Mouse (Mus musculus): ENCODE measurements around the gene Gm20388. TPM values are rescaled to one million over a fixed set of nuclear protein-coding genes. Genes with fewer than 3 reads are reported as not detected.
"Not testable (repeated sequence)": the region's sequence is repeated elsewhere in the genome, so short reads cannot be mapped to it uniquely, and the experiment has no call there.

Gm20388 gene
- polyA plus RNA-seq, 1 experiment from 2014 or later, result not detected

DNA sequence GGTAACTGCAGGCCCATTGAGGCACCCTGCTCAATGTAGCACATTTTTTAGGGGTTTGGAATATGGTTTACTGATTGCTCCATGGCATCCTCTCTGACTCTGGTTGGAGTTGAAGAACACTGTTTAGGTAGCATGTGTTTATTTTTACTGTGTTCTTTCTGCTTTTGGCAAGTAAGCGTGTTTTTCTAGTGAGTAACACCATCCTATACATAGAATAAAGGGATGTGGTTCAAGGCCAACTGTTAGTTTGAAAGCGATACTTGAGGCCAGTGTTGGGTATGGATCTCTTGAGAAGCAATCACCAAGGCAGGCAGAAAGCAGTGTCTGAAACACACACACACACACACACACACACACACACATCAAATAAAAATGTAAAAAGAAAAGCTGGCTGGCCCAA lies 3277.4 kb downstream of the Gm20388 start:
- H3K27ac ChIP-seq (replicated peaks), result no peak overlapping the region
- no peaks in the 10 kb centered on the region for H3K36me3 ChIP-seq (ENCODE audit: control insufficient read depth, insufficient read depth, low read length)
- 82% methylated on average over 2 of the region's 2 CpGs for WGBS
- H3K4me1 ChIP-seq (replicated peaks; ENCODE audit: control insufficient read depth, insufficient read depth), result no peaks in the 10 kb centered on the region
- H3K4me2 ChIP-seq (replicated peaks; ENCODE audit: low read depth), result no peak overlapping the region
- no peak overlapping the region for H3K4me3 ChIP-seq (ENCODE audit: low read depth, low read length)
- ATAC-seq (ENCODE audit: low FRiP score, low TSS enrichment) (no peak), DNase-seq (ENCODE audit: low spot score) (no peak)
- TF ChIP-seq CTCF (IDR thresholded peaks at IDR 0.05; ENCODE audit: low read depth), result no peak
- TF ChIP-seq EP300 (optimal IDR thresholded peaks at IDR 0.05), result no peak
- no peaks in the 10 kb centered on the region for H3K9me3 ChIP-seq (ENCODE audit: control insufficient read depth, low read length)
- H3K27me3 ChIP-seq (ENCODE audit: control insufficient read depth, insufficient read depth, low read length), result no peaks in the 10 kb centered on the region
- H3K9ac ChIP-seq (ENCODE audit: low read length), result no peak overlapping the region

- Histone ChIP-seq H3K4me1 (replicated peaks; ENCODE audit: control insufficient read depth, insufficient read depth) (no peaks in the 10 kb centered on the region), H3K9me3 (ENCODE audit: control insufficient read depth, low read length) (no peaks in the 10 kb centered on the region), H3K27ac (replicated peaks) (no peak overlapping the region), H3K36me3 (ENCODE audit: control insufficient read depth, insufficient read depth, low read length) (no peaks in the 10 kb centered on the region), H3K4me2 (replicated peaks; ENCODE audit: low read depth) (no peak overlapping the region), H3K4me3 (ENCODE audit: low read depth, low read length) (no peak overlapping the region), H3K9ac (ENCODE audit: low read length) (no peak overlapping the region), H3K27me3 (ENCODE audit: control insufficient read depth, insufficient read depth, low read length) (no peaks in the 10 kb centered on the region)
- 53% methylated on average over 7 of the region's 7 CpGs for WGBS
- TF ChIP-seq EP300 (optimal IDR thresholded peaks at IDR 0.05) (no peak), CTCF (IDR thresholded peaks at IDR 0.05; ENCODE audit: low read depth) (no peak)
- DNase-seq (ENCODE audit: low spot score), result peak; percentile 33
- no peak for ATAC-seq (ENCODE audit: low FRiP score, low TSS enrichment)
Measured at GRCm38 (mm10) chr8:123188841-123189240, 3278.2 kb downstream of the Gm20388 start.

GRCm38 (mm10) chr8:123190678-123191077 lies 3280.0 kb downstream of the Gm20388 start:
- peak; percentile 86 for DNase-seq (ENCODE audit: low spot score)
- H3K4me1 ChIP-seq (replicated peaks; ENCODE audit: control insufficient read depth, insufficient read depth), result no peaks in the 10 kb centered on the region
- H3K4me3 ChIP-seq (ENCODE audit: low read depth, low read length), result no peak overlapping the region
- H3K9me3 ChIP-seq (ENCODE audit: control insufficient read depth, low read length), result no peaks in the 10 kb centered on the region
- no peaks in the 10 kb centered on the region for H3K27me3 ChIP-seq (ENCODE audit: control insufficient read depth, insufficient read depth, low read length)
- H3K9ac ChIP-seq (ENCODE audit: low read length), result no peak overlapping the region
- no peak overlapping the region for H3K4me2 ChIP-seq (replicated peaks; ENCODE audit: low read depth)
- WGBS, result 1% methylated on average over 9 of the region's 9 CpGs
- no peak overlapping the region for H3K27ac ChIP-seq (replicated peaks)
- no peak for TF ChIP-seq EP300 (optimal IDR thresholded peaks at IDR 0.05)
- TF ChIP-seq CTCF (IDR thresholded peaks at IDR 0.05; ENCODE audit: low read depth), result peak; percentile 80
- ATAC-seq (ENCODE audit: low FRiP score, low TSS enrichment), result peak; percentile 51; the same call in 1 of the 2 replicates
- no peaks in the 10 kb centered on the region for H3K36me3 ChIP-seq (ENCODE audit: control insufficient read depth, insufficient read depth, low read length)

GRCm38 (mm10) chr8:123191908-123192307 lies 3281.3 kb downstream of the Gm20388 start:
- Histone ChIP-seq H3K4me3 (ENCODE audit: low read depth, low read length) (no peak overlapping the region), H3K36me3 (ENCODE audit: control insufficient read depth, insufficient read depth, low read length) (no peaks in the 10 kb centered on the region), H3K27me3 (ENCODE audit: control insufficient read depth, insufficient read depth, low read length) (no peaks in the 10 kb centered on the region), H3K4me1 (replicated peaks; ENCODE audit: control insufficient read depth, insufficient read depth) (no peaks in the 10 kb centered on the region), H3K4me2 (replicated peaks; ENCODE audit: low read depth) (no peak overlapping the region), H3K27ac (replicated peaks) (no peak overlapping the region), H3K9me3 (ENCODE audit: control insufficient read depth, low read length) (no peaks in the 10 kb centered on the region), H3K9ac (ENCODE audit: low read length) (no peak overlapping the region)
- ATAC-seq (ENCODE audit: low FRiP score, low TSS enrichment) (0 out of 2 replicates have a peak, but pooled peaks have one; percentile 17), DNase-seq (ENCODE audit: low spot score) (peak; percentile 29)
- TF ChIP-seq EP300 (optimal IDR thresholded peaks at IDR 0.05), result no peak
- TF ChIP-seq CTCF (IDR thresholded peaks at IDR 0.05; ENCODE audit: low read depth), result no peak
- 40% methylated on average over 8 of the region's 8 CpGs for WGBS

DNA sequence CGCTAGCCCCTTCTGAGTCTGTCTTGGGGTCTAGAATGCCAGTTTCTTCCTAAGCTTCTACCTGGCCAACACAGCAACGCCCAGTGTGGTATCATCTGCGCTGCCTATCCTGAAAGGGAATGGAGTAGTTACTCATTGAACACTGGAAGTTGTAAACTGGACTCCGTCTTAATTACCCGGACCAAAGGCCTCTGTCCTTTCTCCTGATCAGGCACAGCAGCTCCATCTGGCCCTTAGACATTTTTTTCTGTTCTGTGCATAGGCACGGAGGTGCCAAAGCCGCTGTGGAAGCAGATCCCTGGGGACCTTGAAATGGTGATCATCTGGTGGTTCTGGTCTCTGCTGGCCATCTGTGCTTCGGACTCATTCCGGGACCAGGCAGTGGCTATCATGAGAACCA lies 3283.1 kb downstream of the Gm20388 start:
- ATAC-seq (ENCODE audit: low FRiP score, low TSS enrichment), result no peak
- no peak overlapping the region for H3K4me2 ChIP-seq (replicated peaks; ENCODE audit: low read depth)
- H3K9ac ChIP-seq (ENCODE audit: low read length), result no peak overlapping the region
- H3K4me1 ChIP-seq (replicated peaks; ENCODE audit: control insufficient read depth, insufficient read depth), result no peaks in the 10 kb centered on the region
- H3K9me3 ChIP-seq (ENCODE audit: control insufficient read depth, low read length), result no peaks in the 10 kb centered on the region
- H3K27ac ChIP-seq (replicated peaks), result no peak overlapping the region
- no peak overlapping the region for H3K4me3 ChIP-seq (ENCODE audit: low read depth, low read length)
- 89% methylated on average over 9 of the region's 9 CpGs for WGBS
- no peak for DNase-seq (ENCODE audit: low spot score)
- no peaks in the 10 kb centered on the region for H3K36me3 ChIP-seq (ENCODE audit: control insufficient read depth, insufficient read depth, low read length)
- TF ChIP-seq CTCF (IDR thresholded peaks at IDR 0.05; ENCODE audit: low read depth), result no peak
- TF ChIP-seq EP300 (optimal IDR thresholded peaks at IDR 0.05), result no peak
- H3K27me3 ChIP-seq (ENCODE audit: control insufficient read depth, insufficient read depth, low read length), result no peaks in the 10 kb centered on the region

DNA sequence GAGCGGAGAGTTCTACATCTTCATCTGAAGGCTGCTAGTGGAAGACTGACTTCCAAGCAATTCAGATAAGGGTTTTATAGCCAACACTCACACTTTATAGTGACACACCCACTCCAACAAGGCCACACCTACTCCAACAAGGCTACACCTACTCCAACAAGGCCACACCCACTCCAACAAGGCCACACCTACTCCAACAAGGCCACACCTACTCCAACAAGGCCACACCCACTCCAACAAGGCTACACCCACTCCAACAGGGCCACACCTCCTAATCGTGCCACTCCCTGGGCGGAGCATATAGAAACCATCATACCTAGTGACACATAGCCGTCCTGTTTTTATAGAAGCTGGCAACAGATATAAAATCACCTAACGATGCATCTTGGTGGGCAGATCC lies 3286.4 kb downstream of the Gm20388 start:
- H3K4me2 ChIP-seq (replicated peaks; ENCODE audit: low read depth); H3K4me3 ChIP-seq (ENCODE audit: low read depth, low read length); H3K4me1 ChIP-seq (replicated peaks; ENCODE audit: control insufficient read depth, insufficient read depth); H3K27ac ChIP-seq (replicated peaks); H3K27me3 ChIP-seq (ENCODE audit: control insufficient read depth, insufficient read depth, low read length); H3K9me3 ChIP-seq (ENCODE audit: control insufficient read depth, low read length); H3K9ac ChIP-seq (ENCODE audit: low read length); H3K36me3 ChIP-seq (ENCODE audit: control insufficient read depth, insufficient read depth, low read length): not testable (repeated sequence)
- peak; percentile 42 for DNase-seq (ENCODE audit: low spot score)
- peak; percentile 65 for ATAC-seq (ENCODE audit: low FRiP score, low TSS enrichment)
- WGBS, result 64% methylated on average over 5 of the region's 5 CpGs
